Mouse (Mus musculus) ovary, postnatal 10 days (tissue): ENCODE data around the gene Tnfaip8l2.
"Not testable (repeated sequence)": the region's sequence is repeated elsewhere in the genome, so short reads cannot be mapped to it uniquely, and the experiment has no call there.

ENCODE experiments used
- DNase-seq: peaks from one replicate; pipeline ENCODE4 v3.0.0; 2022; ENCODE audit warnings: low spot score

Gene Tnfaip8l2

GRCm38 (mm10) chr3:95112760-95113159, 29.4 kb downstream of the Tnfaip8l2 start:
- no peak for DNase-seq

DNA sequence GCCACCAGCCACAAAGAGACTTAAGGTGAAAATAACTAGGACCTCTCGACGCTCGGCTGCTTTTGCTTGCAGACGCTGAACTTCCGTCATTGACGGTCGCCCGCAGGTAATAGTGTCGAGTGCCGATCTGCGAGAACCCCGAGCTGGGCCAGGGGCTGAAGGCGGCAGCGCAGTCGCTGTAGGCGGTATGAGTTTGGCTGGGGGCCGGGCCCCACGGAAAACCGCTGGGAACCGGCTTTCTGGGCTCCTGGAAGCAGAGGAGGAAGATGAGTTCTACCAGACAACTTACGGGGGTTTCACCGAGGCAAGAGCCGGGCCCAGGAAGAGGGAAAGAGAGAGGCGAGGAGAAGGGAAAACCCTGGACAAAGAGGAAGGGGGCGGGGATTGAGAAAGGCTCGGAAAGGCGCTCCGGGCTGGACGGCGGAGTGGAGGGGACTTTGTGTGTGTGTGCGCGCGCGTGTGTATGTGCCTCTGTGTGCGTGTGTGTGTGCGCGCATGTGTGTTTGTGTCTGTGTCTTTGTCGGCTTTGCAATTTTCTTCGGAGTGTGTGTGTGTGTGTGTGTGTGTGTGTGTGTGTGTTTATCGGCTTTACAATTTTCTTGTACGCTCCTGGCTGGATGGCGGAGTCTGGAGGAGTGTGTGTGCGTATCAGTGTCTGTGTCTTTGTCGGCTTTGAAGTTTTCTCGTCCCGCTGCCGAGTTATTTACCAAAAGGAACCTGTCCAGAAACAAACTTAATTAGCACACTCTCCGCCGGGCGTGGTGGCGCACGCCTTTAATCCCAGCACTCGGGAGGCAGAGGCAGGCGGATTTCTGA, 31.0 kb downstream of the Tnfaip8l2 start, which contains the start of gene Vps72:
Vps72 (plus strand) TSS at position 112 of the 816 bp plus-strand sequence.
- peak; percentile 85 for DNase-seq

DNA sequence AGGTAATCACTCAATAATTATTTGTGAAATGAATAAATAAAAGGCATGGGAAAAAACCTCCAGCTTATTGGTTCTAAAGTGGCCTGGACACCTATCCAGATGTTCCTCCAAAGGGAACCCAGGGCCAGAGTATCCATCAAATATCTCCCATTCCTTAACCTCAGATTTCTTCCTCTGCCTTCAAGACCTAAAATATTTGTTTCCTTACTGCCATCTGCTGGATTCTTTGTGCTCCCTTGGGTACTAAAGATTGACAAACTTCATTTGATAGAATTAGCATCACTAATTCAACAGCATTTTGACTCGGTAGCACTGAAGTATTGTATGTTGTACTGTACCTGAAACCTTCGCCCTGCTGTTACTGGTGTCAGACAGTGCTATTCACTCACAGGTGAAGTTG, 34.3 kb downstream of the Tnfaip8l2 start:
- no peak for DNase-seq

DNA sequence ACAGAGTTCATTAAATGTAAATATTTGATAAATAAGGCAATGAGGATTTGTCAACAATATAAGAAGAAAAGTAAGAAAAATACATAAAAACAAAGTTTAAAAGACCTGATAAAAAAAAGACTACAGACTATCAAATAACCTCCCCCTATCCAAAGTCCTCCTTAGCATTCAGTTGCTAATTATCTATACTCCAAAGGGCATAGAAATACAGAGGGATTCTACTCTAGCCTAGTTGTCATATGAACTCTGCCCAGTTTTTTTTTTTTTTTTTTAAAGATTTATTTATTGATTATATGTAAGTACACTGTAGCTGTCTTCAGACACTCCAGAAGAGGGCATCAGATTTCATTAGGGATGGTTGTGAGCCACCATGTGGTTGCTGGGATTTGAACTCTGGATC, 34.9 kb downstream of the Tnfaip8l2 start:
- not testable (repeated sequence) for DNase-seq

- peak; percentile 81 for DNase-seq
Measured at GRCm38 (mm10) chr3:95106338-95107117, 35.6 kb downstream of the Tnfaip8l2 start, which contains the start of gene Pip5k1a. Gene Pip5k1a, minus strand, starts transcription at chr3:95106930.

DNA sequence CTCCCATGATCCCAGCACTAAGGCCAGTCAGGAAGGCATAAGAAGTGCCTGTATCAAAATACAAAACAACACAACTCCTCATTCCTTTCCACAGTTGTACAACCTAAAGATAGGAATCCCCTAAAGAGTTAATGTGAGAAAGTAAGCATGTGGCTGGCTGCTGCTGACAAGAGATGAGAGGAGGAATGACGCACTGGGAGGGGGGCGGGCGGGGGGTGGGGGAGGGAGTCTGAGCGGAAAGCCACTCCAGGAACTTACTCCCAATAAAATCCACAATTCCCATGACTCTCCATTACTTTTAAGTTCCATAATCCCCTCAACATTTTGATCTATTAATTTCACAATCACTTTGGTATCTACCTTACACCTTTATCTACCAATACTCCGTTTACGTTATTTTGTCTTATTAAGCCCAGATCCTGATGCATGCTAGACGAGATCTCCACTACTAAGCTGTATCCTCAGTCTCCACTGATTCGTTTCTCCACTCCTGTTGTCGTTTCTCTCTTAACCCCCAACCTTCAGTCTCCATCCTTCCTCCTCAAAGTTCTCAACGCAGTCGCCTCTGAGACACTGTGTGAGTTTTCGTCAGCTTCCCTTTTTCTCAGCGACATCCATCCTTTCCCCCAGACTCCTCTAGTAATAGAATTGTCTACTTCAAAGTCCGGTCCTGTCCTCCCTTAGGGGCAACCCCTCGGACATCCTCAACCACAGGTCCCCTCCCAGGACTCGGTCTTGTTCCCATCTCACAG, 36.4 kb downstream of the Tnfaip8l2 start:
- no peak for DNase-seq

DNA sequence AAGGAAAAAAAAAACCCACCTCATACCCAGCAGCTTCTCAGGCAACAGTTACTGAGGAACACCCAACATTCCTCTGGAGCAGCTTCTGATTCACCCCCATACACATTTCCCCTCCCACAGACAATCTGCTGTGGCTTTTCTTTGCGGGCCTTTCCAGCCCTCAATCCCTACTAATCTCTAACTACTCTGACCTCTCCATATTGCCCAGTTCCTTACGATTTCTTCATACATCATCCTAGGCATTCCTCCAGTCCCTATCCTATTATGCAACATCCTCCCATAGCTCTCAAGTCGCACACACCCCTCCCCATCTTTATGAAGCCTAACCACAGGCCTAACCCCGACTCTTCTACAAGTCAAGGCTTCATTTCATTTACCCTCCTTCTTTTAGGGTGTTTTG, 37.0 kb downstream of the Tnfaip8l2 start:
- DNase-seq, result no peak

DNA sequence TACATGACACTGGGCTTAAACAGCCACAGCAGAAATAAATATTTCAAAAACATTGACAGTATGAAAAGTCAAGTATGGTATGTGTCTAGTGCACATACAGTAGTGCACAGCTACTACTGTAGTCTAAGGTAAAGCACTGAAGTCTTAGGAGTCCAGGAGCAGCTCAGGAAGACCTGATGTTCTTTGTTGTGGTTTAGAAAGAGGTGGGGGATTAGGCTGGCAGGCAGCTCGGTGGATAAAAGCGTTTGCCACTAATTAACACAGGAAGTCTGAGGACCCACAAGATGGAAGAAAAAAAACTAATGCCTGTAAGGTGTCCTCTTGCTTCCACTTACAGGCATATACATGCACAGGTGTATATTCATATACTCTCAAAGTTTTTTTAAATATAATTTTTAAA, 41.3 kb downstream of the Tnfaip8l2 start:
- DNase-seq, result no peak
